Mouse (Mus musculus) T-helper 2 cell (primary cell): ENCODE results near the gene Ndufa4.
"Not testable (repeated sequence)": the region's sequence is repeated elsewhere in the genome, so short reads cannot be mapped to it uniquely, and the experiment has no call there.

Experiments used
- in situ Hi-C: fragments of 300-600 bp; cut with MboI, MseI; formaldehyde crosslinking; loops from one replicate; pipeline ENCODE4 v1.15.1; 2025; ENCODE audit warnings: high pct_unique_total_duplicates

Gene Ndufa4

DNA sequence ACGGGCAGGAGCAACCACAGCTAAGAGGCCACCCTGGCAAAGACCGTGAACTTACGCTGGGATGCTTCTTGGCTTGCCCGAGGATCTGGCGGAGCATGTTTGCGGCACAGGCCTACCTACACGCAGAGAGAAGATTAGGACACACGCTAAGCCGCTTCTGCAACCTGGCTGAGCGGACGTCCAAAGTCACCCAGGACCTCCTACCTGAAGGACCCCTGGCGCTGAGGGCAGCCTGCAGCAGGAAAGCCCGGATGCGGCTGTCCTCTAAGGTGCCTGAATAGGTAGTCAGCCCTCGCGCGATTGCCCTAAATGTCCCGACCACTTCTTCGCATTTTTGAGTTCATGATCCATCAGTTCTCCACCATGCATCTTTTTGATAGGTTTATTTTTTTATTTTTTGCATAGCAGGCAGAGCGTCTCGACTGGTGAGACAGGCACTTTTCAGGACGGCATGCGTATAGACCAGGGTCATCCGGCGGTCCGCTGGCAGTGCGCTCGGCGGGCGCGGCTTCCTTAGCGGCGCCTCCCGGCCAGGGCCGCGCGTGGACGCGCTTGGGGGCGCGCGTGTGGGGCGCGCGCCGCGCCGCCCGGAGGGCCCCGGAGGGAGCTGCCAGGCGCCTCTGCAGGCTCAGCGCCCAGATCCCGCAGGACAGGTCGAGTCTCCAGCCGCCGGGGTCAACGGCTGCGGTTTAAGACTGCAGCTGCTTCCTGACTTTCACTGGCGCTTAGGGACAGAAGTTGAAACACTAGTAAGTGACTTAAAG, at the start of gene Ndufa4, which contains the start of gene Phf14:
Gene Ndufa4 (minus strand): TSS at position 229 of the 764 bp plus-strand sequence.
Gene Phf14 (plus strand): TSS at position 541 of the 764 bp plus-strand sequence.
- in situ Hi-C loops: no loop called here

DNA sequence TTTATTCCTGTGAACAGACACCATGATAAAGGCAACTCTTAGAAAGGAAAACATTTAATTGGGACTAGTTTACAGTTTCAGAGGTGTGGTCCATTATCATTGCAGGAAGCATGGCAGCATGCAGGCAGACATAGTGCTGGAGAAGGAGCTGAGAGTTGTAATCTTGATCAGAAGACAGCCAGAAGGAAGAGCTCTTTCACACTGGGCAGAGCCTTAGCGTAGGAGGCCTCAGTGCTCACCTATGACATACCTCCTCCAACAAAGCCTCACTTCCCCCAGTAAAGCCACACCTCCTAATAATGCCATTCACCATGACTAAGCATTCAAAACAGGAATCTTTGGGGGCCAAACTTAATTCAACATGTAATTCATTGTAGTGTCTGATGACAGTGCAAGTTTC, 40.8 kb upstream of the Ndufa4 start:
- in situ Hi-C loops: no loop called here

DNA sequence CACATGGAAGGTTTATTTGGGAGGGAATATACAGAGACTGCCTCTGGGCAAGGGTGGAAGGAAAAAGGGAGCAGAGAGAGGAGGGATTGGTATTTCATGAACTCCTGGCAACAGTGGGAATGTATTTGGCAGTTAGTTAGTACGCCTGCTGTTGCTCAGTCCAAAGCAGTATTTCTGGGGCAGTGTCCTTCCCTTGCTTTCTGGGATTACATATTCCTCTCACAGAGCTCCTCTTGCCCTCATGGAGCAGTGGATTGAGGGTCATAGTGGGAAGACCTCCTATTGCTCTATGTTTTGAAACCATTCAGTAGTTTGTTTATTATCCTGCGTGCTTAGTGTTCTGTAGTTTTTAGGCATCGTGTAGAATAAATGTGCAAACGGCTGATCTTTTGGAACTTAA, 34.8 kb upstream of the Ndufa4 start:
- in situ Hi-C loops: no loop called here

DNA sequence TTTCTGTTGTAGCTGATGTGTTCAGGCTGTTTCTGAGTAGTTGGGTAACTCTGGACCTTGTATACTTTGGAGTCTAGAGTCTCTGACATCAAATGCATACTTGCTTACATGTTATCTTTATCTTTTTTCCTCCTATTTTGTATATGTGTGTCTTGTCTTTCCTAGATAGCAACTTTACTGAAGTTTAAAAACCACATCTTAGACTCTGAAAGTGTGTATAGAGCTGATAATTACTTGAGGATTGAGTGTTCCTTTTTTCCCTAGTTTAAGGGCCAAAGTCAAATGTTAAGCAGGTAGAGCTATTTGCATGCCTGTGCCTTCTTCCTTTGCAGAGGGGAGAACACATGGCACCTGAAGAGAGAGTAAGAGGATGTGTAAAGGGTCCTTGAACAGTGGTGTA, 33.6 kb upstream of the Ndufa4 start:
- in situ Hi-C loops: no loop called here

DNA sequence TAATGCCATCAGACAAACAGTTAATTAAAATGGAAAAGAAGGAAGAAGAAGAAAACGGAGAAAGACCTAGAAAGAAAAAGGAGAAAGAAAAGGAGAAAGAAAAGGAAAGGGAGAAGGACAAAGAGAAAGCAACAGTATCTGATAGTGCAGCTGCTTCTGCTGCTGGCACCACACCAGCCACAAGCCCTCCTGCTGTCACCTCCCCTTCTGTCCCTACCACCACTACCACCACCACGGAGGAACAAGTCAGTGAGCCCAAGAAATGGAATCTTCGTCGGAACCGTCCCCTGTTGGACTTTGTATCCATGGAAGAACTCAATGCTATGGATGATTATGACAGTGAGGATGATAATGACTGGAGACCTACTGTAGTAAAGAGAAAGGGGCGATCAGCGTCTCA, 26.1 kb upstream of the Ndufa4 start:
- in situ Hi-C loops: no loop called here

DNA sequence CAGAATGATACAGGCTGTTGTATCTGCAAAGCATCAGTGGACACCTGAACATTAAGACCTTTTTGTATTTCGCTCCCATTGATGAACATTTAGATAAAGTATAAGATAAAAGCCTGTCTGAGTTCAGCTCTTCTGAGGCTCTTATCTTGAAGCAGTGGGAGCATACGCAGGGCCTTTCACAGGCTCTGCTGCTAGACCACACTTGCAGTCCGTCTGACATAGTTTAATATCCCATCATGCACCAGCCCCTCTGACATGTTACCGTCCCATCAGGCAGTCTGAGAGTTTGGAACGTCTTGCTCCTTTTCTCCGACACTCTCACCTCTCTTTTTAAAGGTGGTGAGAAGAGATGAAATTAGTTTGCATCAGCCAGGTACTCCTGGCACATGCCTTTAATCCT, 20.2 kb upstream of the Ndufa4 start:
- in situ Hi-C loops: no loop called here

DNA sequence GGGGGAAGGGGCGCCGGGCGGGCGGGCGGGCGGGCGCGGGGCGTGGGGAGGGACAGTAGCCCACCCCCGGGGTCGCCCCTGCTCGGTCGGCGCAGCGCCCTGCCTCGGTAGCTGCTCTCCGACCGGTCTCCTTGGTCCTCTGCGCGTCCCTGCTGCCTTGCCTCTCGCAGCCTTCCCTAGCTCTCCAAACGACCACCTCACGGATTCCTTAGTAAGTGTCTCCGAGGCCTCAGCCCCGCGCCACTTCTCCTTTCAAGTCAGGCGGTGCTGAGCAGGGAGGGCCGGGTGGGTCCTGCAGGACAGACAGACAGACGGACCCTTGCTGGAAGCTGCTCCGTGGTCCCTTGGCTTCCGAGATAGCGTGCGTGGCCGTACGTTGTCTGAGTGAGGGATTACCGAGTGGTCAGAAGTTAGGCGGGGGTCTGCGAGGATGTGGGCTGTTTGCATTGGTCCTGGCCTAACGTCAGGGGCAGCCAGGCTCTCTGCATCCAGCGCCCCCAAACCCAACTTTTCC, 18.8 kb upstream of the Ndufa4 start:
- in situ Hi-C loops: no loop called here

DNA sequence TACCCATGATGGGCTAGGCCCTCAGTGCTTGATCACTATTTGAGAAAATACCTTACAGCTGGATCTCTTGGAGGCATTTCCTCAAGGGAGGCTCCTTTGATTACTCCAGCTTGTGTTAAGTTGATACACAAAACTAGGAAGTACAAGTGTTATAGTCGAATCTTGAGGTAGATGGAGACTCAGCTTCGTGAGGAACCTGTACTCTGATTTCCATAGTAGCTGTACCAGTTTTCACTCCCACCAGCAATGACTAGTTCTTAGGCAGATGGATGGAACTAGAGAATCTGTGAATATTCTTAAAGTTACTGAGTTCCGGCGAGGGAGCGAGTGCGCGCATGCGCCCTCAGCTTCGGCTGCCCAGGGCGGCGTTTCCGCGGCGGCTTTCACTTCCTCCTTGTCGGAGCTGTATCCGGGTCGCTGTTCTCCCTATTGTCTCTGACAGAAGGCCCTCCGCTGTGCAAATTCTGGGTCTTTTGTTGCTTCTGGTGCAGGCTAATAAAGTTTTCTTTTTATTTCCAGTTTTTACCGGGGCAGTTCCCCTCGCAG, 18.3 kb upstream of the Ndufa4 start:
- in situ Hi-C loops: no loop called here

DNA sequence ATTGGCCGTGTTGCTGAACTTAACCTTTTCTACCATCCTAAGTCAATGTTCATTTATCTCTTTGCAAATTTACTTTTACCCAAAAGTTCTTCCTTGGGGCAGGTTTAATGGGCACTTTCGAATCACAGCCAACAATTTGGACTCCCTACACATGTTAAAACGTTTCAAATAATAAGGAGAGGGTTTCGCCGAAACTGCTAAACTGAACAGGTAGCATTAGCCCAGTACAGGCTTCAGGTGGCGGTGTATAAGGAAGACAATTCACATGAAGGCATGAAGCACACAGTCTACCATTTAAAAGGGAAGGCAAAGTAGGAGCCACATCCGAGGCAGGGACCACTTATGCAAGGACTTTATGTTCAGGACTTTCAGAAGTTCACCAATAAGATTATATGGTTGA, 873 bp upstream of the Ndufa4 start:
- in situ Hi-C loops: no loop called here

DNA sequence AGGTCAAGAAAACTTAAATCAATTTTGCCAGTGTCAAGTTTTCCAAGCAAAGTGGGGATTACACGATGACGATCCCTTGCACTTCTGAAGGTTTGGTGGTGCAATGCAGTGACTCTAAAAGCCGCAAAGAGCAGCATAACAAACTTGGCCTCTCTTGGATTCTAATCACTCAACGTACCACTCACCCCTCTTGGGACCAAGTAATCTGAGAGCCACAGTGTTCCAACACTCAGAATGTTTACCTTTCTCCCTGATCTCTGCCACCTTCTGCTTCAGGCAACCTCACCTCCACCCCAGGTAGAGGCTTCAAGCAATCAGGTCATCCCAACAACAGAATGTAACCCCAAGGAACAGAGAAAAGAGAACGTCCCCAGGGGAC, 418 bp downstream of the Ndufa4 start:
- in situ Hi-C loops: no loop called here

DNA sequence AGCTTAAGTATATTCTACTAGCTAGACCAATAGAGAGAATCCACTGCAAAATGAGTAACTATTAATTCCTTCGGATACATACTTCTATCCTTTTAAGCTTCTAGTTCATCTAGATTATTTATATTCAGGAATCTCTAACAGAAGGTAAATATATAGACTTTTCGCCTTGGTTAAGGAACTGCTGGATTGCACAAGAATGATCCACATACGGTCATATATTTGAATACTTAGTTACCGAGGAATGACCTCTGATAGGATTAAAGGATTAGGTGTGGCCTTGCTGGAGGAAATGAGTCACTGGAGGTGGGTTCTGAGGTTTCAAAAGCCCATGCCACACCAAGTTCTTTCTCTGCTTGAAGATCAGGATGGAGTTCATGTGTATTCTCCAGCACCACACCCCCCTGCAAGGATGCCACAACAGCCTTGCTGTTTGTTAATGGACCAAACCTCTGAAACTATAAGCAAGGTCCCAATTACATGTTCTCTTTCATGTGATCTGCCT, 6.4 kb downstream of the Ndufa4 start:
- in situ Hi-C loops: no loop called here

DNA sequence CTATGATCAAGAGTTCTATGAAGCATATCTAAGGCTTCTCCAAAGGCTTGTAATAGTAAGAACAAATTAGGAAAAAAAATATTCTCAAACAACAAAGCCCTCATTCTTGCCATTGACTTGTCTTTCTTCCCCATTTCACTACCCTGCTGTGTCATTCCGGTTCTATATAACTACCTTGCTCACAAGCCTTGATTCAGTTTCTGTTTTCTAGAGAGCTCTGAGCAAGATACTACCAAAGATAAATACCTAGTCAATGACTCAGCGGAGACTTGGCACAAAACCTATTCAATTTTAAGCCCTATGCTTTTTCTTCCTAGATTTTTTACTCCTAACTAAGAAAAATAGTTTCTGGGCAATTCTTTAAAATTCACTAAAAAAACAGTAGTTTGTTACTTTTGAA, 31.9 kb downstream of the Ndufa4 start:
- in situ Hi-C loops: not testable (repeated sequence)
